Mouse (Mus musculus): Measurements from ENCODE around the gene Osbp. TPM values are rescaled to one million over a fixed set of nuclear protein-coding genes. Genes with fewer than 3 reads are reported as not detected.
A peak's percentile ranks its signal among the peaks of the same experiment; 100 is the strongest.

Gene Osbp
- polyA plus RNA-seq, 1 experiment from 2014 or later = 4.2 TPM

- Histone ChIP-seq H3K9ac (no peak overlapping the region), H3K4me3 (replicated peaks) (no peak overlapping the region), H3K4me2 (no peak overlapping the region), H3K36me3 (peaks cover 79% of the 10 kb centered on the region), H3K9me3 (replicated peaks) (no peaks in the 10 kb centered on the region), H3K27me3 (no peaks in the 10 kb centered on the region), H3K4me1 (no peaks in the 10 kb centered on the region), H3K27ac (no peak overlapping the region)
- no peak for ATAC-seq (replicated peaks; ENCODE audit: low FRiP score)
- WGBS = 87% methylated on average over 10 of the region's 10 CpGs
These were observed 26.8 kb downstream of the Osbp start for GRCm38 (mm10) chr19:11992441-11993029.

GRCm38 (mm10) chr19:11994703-11995431 is 29.1 kb downstream of the Osbp start:
- Histone ChIP-seq H3K4me1 (no peaks in the 10 kb centered on the region), H3K36me3 (peaks cover 57% of the 10 kb centered on the region), H3K4me2 (no peak overlapping the region), H3K27ac (no peak overlapping the region), H3K27me3 (no peaks in the 10 kb centered on the region), H3K4me3 (replicated peaks) (no peak overlapping the region), H3K9ac (no peak overlapping the region), H3K9me3 (replicated peaks) (no peaks in the 10 kb centered on the region)
- WGBS = 88% methylated on average over 6 of the region's 6 CpGs
- ATAC-seq (replicated peaks; ENCODE audit: low FRiP score) = no peak

GRCm38 (mm10) chr19:11995722-11996448 is 30.1 kb downstream of the Osbp start:
- Histone ChIP-seq H3K4me2 (no peak overlapping the region), H3K4me3 (replicated peaks) (no peak overlapping the region), H3K27me3 (no peaks in the 10 kb centered on the region), H3K4me1 (no peaks in the 10 kb centered on the region), H3K36me3 (peaks cover 47% of the 10 kb centered on the region), H3K27ac (no peak overlapping the region), H3K9ac (no peak overlapping the region), H3K9me3 (replicated peaks) (no peaks in the 10 kb centered on the region)
- 52% methylated on average over 2 of the region's 2 CpGs for WGBS
- ATAC-seq (replicated peaks; ENCODE audit: low FRiP score) = no peak

GRCm38 (mm10) chr19:12001686-12002085 is 35.9 kb downstream of the Osbp start:
- no peak for ATAC-seq (replicated peaks; ENCODE audit: low FRiP score)
- H3K27ac ChIP-seq = no peak overlapping the region
- no peak overlapping the region for H3K9ac ChIP-seq
- no peak overlapping the region for H3K4me3 ChIP-seq (replicated peaks)
- WGBS = 26% methylated on average over 3 of the region's 3 CpGs
- H3K9me3 ChIP-seq (replicated peaks) = no peaks in the 10 kb centered on the region
- no peaks in the 10 kb centered on the region for H3K36me3 ChIP-seq
- H3K4me1 ChIP-seq = peaks cover 8% of the 10 kb centered on the region
- no peak overlapping the region for H3K4me2 ChIP-seq
- H3K27me3 ChIP-seq = no peaks in the 10 kb centered on the region

- H3K9ac ChIP-seq = no peak overlapping the region
- peak; percentile 57 for ATAC-seq (replicated peaks; ENCODE audit: low FRiP score)
- peak overlapping the region; percentile 41 for H3K4me2 ChIP-seq
- no peaks in the 10 kb centered on the region for H3K9me3 ChIP-seq (replicated peaks)
- no peaks in the 10 kb centered on the region for H3K36me3 ChIP-seq
- no peak overlapping the region for H3K27ac ChIP-seq
- H3K27me3 ChIP-seq = no peaks in the 10 kb centered on the region
- H3K4me3 ChIP-seq (replicated peaks) = peak overlapping the region; percentile 17
- peaks cover 12% of the 10 kb centered on the region for H3K4me1 ChIP-seq
- 1% methylated on average over 11 of the region's 11 CpGs for WGBS
These were observed 36.4 kb downstream of the Osbp start for GRCm38 (mm10) chr19:12002125-12002524.

GRCm38 (mm10) chr19:12002791-12003190 is 37.0 kb downstream of the Osbp start:
- 56% methylated on average over 14 of the region's 14 CpGs for WGBS
- H3K36me3 ChIP-seq = no peaks in the 10 kb centered on the region
- no peak overlapping the region for H3K9ac ChIP-seq
- H3K27me3 ChIP-seq = no peaks in the 10 kb centered on the region
- no peaks in the 10 kb centered on the region for H3K9me3 ChIP-seq (replicated peaks)
- peaks cover 19% of the 10 kb centered on the region for H3K4me1 ChIP-seq
- ATAC-seq (replicated peaks; ENCODE audit: low FRiP score) = no peak
- peak overlapping the region; percentile 17 for H3K4me3 ChIP-seq (replicated peaks)
- peak overlapping the region; percentile 41 for H3K4me2 ChIP-seq
- H3K27ac ChIP-seq = no peak overlapping the region

GRCm38 (mm10) chr19:12003568-12003967 is 37.8 kb downstream of the Osbp start:
- no peak for ATAC-seq (replicated peaks; ENCODE audit: low FRiP score)
- Histone ChIP-seq H3K27me3 (no peaks in the 10 kb centered on the region), H3K4me3 (replicated peaks) (no peak overlapping the region), H3K4me2 (no peak overlapping the region), H3K36me3 (no peaks in the 10 kb centered on the region), H3K4me1 (peaks cover 23% of the 10 kb centered on the region), H3K9ac (no peak overlapping the region), H3K9me3 (replicated peaks) (no peaks in the 10 kb centered on the region), H3K27ac (no peak overlapping the region)
- WGBS = 93% methylated on average over 2 of the region's 2 CpGs

- no peak overlapping the region for H3K9ac ChIP-seq
- ATAC-seq (replicated peaks; ENCODE audit: low FRiP score) = no peak
- H3K4me1 ChIP-seq = peaks cover 23% of the 10 kb centered on the region
- H3K4me3 ChIP-seq (replicated peaks) = peak overlapping the region; percentile 66
- H3K36me3 ChIP-seq = no peaks in the 10 kb centered on the region
- 55% methylated on average over 9 of the region's 9 CpGs for WGBS
- H3K9me3 ChIP-seq (replicated peaks) = no peaks in the 10 kb centered on the region
- H3K4me2 ChIP-seq = peak overlapping the region; percentile 75
- no peak overlapping the region for H3K27ac ChIP-seq
- no peaks in the 10 kb centered on the region for H3K27me3 ChIP-seq
These were observed 38.7 kb downstream of the Osbp start for GRCm38 (mm10) chr19:12004216-12005008.

GRCm38 (mm10) chr19:12005376-12006360 is 39.9 kb downstream of the Osbp start:
- Histone ChIP-seq H3K4me2 (peak overlapping the region; percentile 75), H3K36me3 (no peaks in the 10 kb centered on the region), H3K27ac (peak overlapping the region; percentile 79), H3K27me3 (no peaks in the 10 kb centered on the region), H3K9ac (peak overlapping the region; percentile 54), H3K4me3 (replicated peaks) (peak overlapping the region; percentile 66), H3K4me1 (peaks cover 23% of the 10 kb centered on the region), H3K9me3 (replicated peaks) (no peaks in the 10 kb centered on the region)
- under 1% methylated on average over 41 of the region's 41 CpGs for WGBS
- ATAC-seq (replicated peaks; ENCODE audit: low FRiP score) = peak; percentile 65

GRCm38 (mm10) chr19:12006361-12006947 is 40.7 kb downstream of the Osbp start:
- WGBS = 2% methylated on average over 17 of the region's 17 CpGs
- Histone ChIP-seq H3K27ac (peak overlapping the region; percentile 58), H3K4me2 (peak overlapping the region; percentile 75), H3K9ac (peak overlapping the region; percentile 48), H3K9me3 (replicated peaks) (no peaks in the 10 kb centered on the region), H3K4me3 (replicated peaks) (peak overlapping the region; percentile 66), H3K36me3 (no peaks in the 10 kb centered on the region), H3K27me3 (no peaks in the 10 kb centered on the region), H3K4me1 (peaks cover 23% of the 10 kb centered on the region)
- ATAC-seq (replicated peaks; ENCODE audit: low FRiP score) = no peak

Measured in kidney, embryonic 15.5 days (tissue).